Mouse (Mus musculus): ENCODE measurements around the gene Zdhhc5.

- TF ChIP-seq CTCF (conservative IDR thresholded peaks at IDR 0.05; ENCODE audit: insufficient read depth, insufficient read length, low read depth, low read length) (peak; percentile 85), POLR2A (IDR thresholded peaks at IDR 0.05; ENCODE audit: low read depth, low read length) (no peak)
Measured at GRCm38 (mm10) chr2:84738271-84738911, 23.4 kb upstream of the Zdhhc5 start.
